Mouse (Mus musculus) neural tube, embryonic 15.5 days (tissue): Measurements from ENCODE around the gene Kctd5. TPM values are rescaled to one million over a fixed set of nuclear protein-coding genes. Genes with fewer than 3 reads are reported as not detected.

Experiments
- ATAC-seq: fragments of 200-750 bp; cut with Nextera tagmentation; 2 replicates; pipeline ENCODE4 v1.8.0; 2017; ENCODE audit warnings: mild to moderate bottlenecking, moderate TSS enrichment, moderate library complexity; ENCODE audit not compliant: low FRiP score
- H3K27ac ChIP-seq: fragments of 300-500 bp; sonication (generic); replicated peaks from 2 replicates; pipeline ENCODE4 v1.5.1; 2015; ENCODE audit warnings: mild to moderate bottlenecking, inconsistent platforms
- H3K27me3 ChIP-seq: fragments of 300-500 bp; sonication (generic); replicated peaks from 2 replicates; pipeline ENCODE4 v1.6.1; 2015; ENCODE audit warnings: inconsistent platforms
- H3K36me3 ChIP-seq: fragments of 300-500 bp; sonication (generic); 2 replicates; pipeline ENCODE4 v1.6.1; 2015; ENCODE audit warnings: inconsistent platforms
- H3K4me1 ChIP-seq: fragments of 300-500 bp; sonication (generic); 2 replicates; pipeline ENCODE4 v1.6.1; 2015; ENCODE audit warnings: inconsistent platforms
- H3K4me2 ChIP-seq: fragments of 300-500 bp; sonication (generic); 2 replicates; pipeline ENCODE4 v1.6.1; 2015; ENCODE audit warnings: inconsistent platforms, mild to moderate bottlenecking, moderate library complexity
- H3K4me3 ChIP-seq: fragments of 300-500 bp; sonication (generic); replicated peaks from 2 replicates; pipeline ENCODE4 v1.5.1; 2015; ENCODE audit warnings: mild to moderate bottlenecking, inconsistent platforms
- H3K9ac ChIP-seq: fragments of 300-500 bp; sonication (generic); replicated peaks from 2 replicates; pipeline ENCODE4 v1.6.1; 2015; ENCODE audit warnings: mild to moderate bottlenecking, inconsistent platforms
- H3K9me3 ChIP-seq: fragments of 300-500 bp; sonication (generic); replicated peaks from 2 replicates; pipeline ENCODE4 v1.6.1; 2016; ENCODE audit warnings: inconsistent platforms
- WGBS: fragments of 180-500 bp; shearing (Covaris S2); methylation state at CpG from one replicate; pipeline ENCODE4 v1.1.7; 2015; ENCODE audit warnings: mixed read lengths; 5-methylcytosine and 5-hydroxymethylcytosine counted together
- polyA plus RNA-seq: library from polyadenylated mRNA; unstranded; fragments of >200 nt; fragmentation: Nextera tagmentation; extraction: Ambion mirVana; gene quantifications from 2 replicates; pipeline ENCODE4 v1.2.1, GENCODE M21; 2015

Gene Kctd5
- polyA plus RNA-seq, 1 experiment from 2014 or later, result 75.9 TPM

GRCm38 (mm10) chr17:24036954-24037353 is 36.3 kb downstream of the Kctd5 start:
- 78% methylated on average over 6 of the region's 6 CpGs for WGBS
- no peak for ATAC-seq

GRCm38 (mm10) chr17:24035087-24035486 is 38.2 kb downstream of the Kctd5 start:
- Histone ChIP-seq H3K9ac (no peak overlapping the region), H3K27ac (no peak overlapping the region)
- ATAC-seq, result no peak

More at GRCm38 (mm10) chr17:24036954-24037353, 36.3 kb downstream of the Kctd5 start:
- Histone ChIP-seq H3K27me3 (no peaks in the 10 kb centered on the region), H3K27ac (no peak overlapping the region), H3K4me1 (no peaks in the 10 kb centered on the region), H3K4me2 (no peak overlapping the region), H3K4me3 (no peak overlapping the region), H3K36me3 (no peaks in the 10 kb centered on the region), H3K9ac (no peak overlapping the region), H3K9me3 (no peaks in the 10 kb centered on the region)

GRCm38 (mm10) chr17:24030551-24030950 is 42.7 kb downstream of the Kctd5 start:
- Histone ChIP-seq H3K4me1 (no peaks in the 10 kb centered on the region), H3K27ac (no peak overlapping the region), H3K4me2 (no peak overlapping the region), H3K9me3 (no peaks in the 10 kb centered on the region), H3K36me3 (no peaks in the 10 kb centered on the region), H3K27me3 (0 out of 2 replicates have a peak, but pooled peaks cover 3% of the 10 kb centered on the region), H3K4me3 (no peak overlapping the region), H3K9ac (no peak overlapping the region)
- 89% methylated on average over 13 of the region's 22 CpGs for WGBS
- ATAC-seq, result no peak

More at GRCm38 (mm10) chr17:24035087-24035486, 38.2 kb downstream of the Kctd5 start:
- no peaks in the 10 kb centered on the region for H3K9me3 ChIP-seq
- H3K27me3 ChIP-seq, result no peaks in the 10 kb centered on the region
- H3K36me3 ChIP-seq, result no peaks in the 10 kb centered on the region
- H3K4me3 ChIP-seq, result no peak overlapping the region
- no peak overlapping the region for H3K4me2 ChIP-seq
- 85% methylated on average over 7 of the region's 7 CpGs for WGBS
- no peaks in the 10 kb centered on the region for H3K4me1 ChIP-seq

GRCm38 (mm10) chr17:24029477-24029876 is 43.8 kb downstream of the Kctd5 start:
- Histone ChIP-seq H3K36me3 (no peaks in the 10 kb centered on the region), H3K4me1 (no peaks in the 10 kb centered on the region), H3K27ac (no peak overlapping the region), H3K9me3 (no peaks in the 10 kb centered on the region), H3K9ac (no peak overlapping the region), H3K27me3 (0 out of 2 replicates have a peak, but pooled peaks cover 3% of the 10 kb centered on the region), H3K4me3 (no peak overlapping the region), H3K4me2 (no peak overlapping the region)
- ATAC-seq, result no peak
- 86% methylated on average over 7 of the region's 7 CpGs for WGBS

- Histone ChIP-seq H3K27me3 (0 out of 2 replicates have a peak, but pooled peaks cover 2% of the 10 kb centered on the region), H3K9me3 (no peaks in the 10 kb centered on the region), H3K36me3 (no peaks in the 10 kb centered on the region), H3K9ac (no peak overlapping the region), H3K4me3 (no peak overlapping the region), H3K4me2 (no peak overlapping the region), H3K27ac (no peak overlapping the region), H3K4me1 (no peaks in the 10 kb centered on the region)
- ATAC-seq, result no peak
- WGBS, result 80% methylated on average over 5 of the region's 5 CpGs
Observed at GRCm38 (mm10) chr17:24021375-24022199, 51.7 kb downstream of the Kctd5 start.

GRCm38 (mm10) chr17:24020696-24021095 is 52.6 kb downstream of the Kctd5 start:
- no peak overlapping the region for H3K9ac ChIP-seq
- H3K27me3 ChIP-seq, result 0 out of 2 replicates have a peak, but pooled peaks cover 2% of the 10 kb centered on the region
- no peaks in the 10 kb centered on the region for H3K9me3 ChIP-seq
- H3K36me3 ChIP-seq, result no peaks in the 10 kb centered on the region
- H3K27ac ChIP-seq, result no peak overlapping the region
- H3K4me1 ChIP-seq, result no peaks in the 10 kb centered on the region
- no peak for ATAC-seq
- H3K4me3 ChIP-seq, result no peak overlapping the region
- 85% methylated on average over 6 of the region's 6 CpGs for WGBS
- no peak overlapping the region for H3K4me2 ChIP-seq

GRCm38 (mm10) chr17:24015727-24016126 is 57.6 kb downstream of the Kctd5 start:
- Histone ChIP-seq H3K4me2 (no peak overlapping the region), H3K4me3 (no peak overlapping the region), H3K27me3 (no peaks in the 10 kb centered on the region), H3K36me3 (no peaks in the 10 kb centered on the region), H3K4me1 (no peaks in the 10 kb centered on the region), H3K9ac (no peak overlapping the region), H3K9me3 (no peaks in the 10 kb centered on the region), H3K27ac (no peak overlapping the region)
- ATAC-seq, result no peak
- 32% methylated on average over 14 of the region's 14 CpGs for WGBS

- no peak for ATAC-seq
- no peak overlapping the region for H3K9ac ChIP-seq
- no peaks in the 10 kb centered on the region for H3K36me3 ChIP-seq
- 86% methylated on average over 5 of the region's 5 CpGs for WGBS
- no peaks in the 10 kb centered on the region for H3K4me1 ChIP-seq
- H3K27me3 ChIP-seq, result no peaks in the 10 kb centered on the region
- no peaks in the 10 kb centered on the region for H3K9me3 ChIP-seq
- H3K27ac ChIP-seq, result no peak overlapping the region
- H3K4me3 ChIP-seq, result no peak overlapping the region
- H3K4me2 ChIP-seq, result no peak overlapping the region
Observed at GRCm38 (mm10) chr17:24014433-24014965, 58.8 kb downstream of the Kctd5 start.

GRCm38 (mm10) chr17:24012921-24013320 is 60.4 kb downstream of the Kctd5 start:
- no peak overlapping the region for H3K27ac ChIP-seq
- H3K36me3 ChIP-seq, result no peaks in the 10 kb centered on the region
- H3K4me3 ChIP-seq, result no peak overlapping the region
- no peak for ATAC-seq
- H3K9me3 ChIP-seq, result no peaks in the 10 kb centered on the region
- WGBS, result 83% methylated on average over 2 of the region's 2 CpGs
- H3K4me2 ChIP-seq, result no peak overlapping the region
- no peak overlapping the region for H3K9ac ChIP-seq
- no peaks in the 10 kb centered on the region for H3K27me3 ChIP-seq
- H3K4me1 ChIP-seq, result no peaks in the 10 kb centered on the region

- Histone ChIP-seq H3K36me3 (no peaks in the 10 kb centered on the region), H3K4me3 (no peak overlapping the region), H3K27ac (no peak overlapping the region), H3K4me2 (no peak overlapping the region), H3K9me3 (no peaks in the 10 kb centered on the region), H3K27me3 (no peaks in the 10 kb centered on the region), H3K4me1 (no peaks in the 10 kb centered on the region), H3K9ac (no peak overlapping the region)
- WGBS, result 25% methylated on average over 5 of the region's 5 CpGs
- ATAC-seq, result no peak
Observed at GRCm38 (mm10) chr17:24009617-24010016, 63.7 kb downstream of the Kctd5 start.

- 83% methylated on average over 4 of the region's 4 CpGs for WGBS
- H3K4me3 ChIP-seq, result no peak overlapping the region
- no peak overlapping the region for H3K4me2 ChIP-seq
- no peaks in the 10 kb centered on the region for H3K4me1 ChIP-seq
- no peak overlapping the region for H3K27ac ChIP-seq
- no peaks in the 10 kb centered on the region for H3K27me3 ChIP-seq
- H3K36me3 ChIP-seq, result no peaks in the 10 kb centered on the region
- no peaks in the 10 kb centered on the region for H3K9me3 ChIP-seq
- ATAC-seq, result no peak
- H3K9ac ChIP-seq, result no peak overlapping the region
Observed at GRCm38 (mm10) chr17:24008105-24008504, 65.2 kb downstream of the Kctd5 start.

- Histone ChIP-seq H3K4me2 (no peak overlapping the region), H3K9ac (no peak overlapping the region), H3K36me3 (no peaks in the 10 kb centered on the region), H3K27me3 (no peaks in the 10 kb centered on the region), H3K4me3 (no peak overlapping the region), H3K4me1 (no peaks in the 10 kb centered on the region), H3K27ac (no peak overlapping the region), H3K9me3 (no peaks in the 10 kb centered on the region)
- ATAC-seq, result no peak
- 85% methylated on average over 1 of the region's 1 CpGs for WGBS
Observed at GRCm38 (mm10) chr17:24007391-24007790, 65.9 kb downstream of the Kctd5 start.
